Mouse (Mus musculus) gastrocnemius, postnatal 14 days (tissue): Measurements from ENCODE around the gene Slc6a20b. TPM values are rescaled to one million over a fixed set of nuclear protein-coding genes. Genes with fewer than 3 reads are reported as not detected.
A peak's percentile ranks its signal among the peaks of the same experiment; 100 is the strongest.
"Not testable (repeated sequence)": the region's sequence is repeated elsewhere in the genome, so short reads cannot be mapped to it uniquely, and the experiment has no call there.

Experiments
- DNase-seq: peaks from one replicate; pipeline ENCODE4 v3.0.0; 2021; ENCODE audit warnings: mixed read lengths
- intact Hi-C: fragments of 180-260 bp; cut with DNase I; formaldehyde crosslinking; loops from one replicate; pipeline ENCODE4 v1.15.1; 2025; ENCODE audit warnings: low total_unique reads
- long read RNA-seq, 2 experiments: library from polyadenylated mRNA; stranded (forward); transcript quantifications; one replicate each; pipeline ENCODE4 v2.0.0; 2021
- total RNA-seq, 2 experiments: library from RNA; stranded (reverse); gene quantifications; 2 replicates each; pipeline ENCODE4 v1.2.3; 2021

The Slc6a20b gene
- total RNA-seq, result not detected
- long read RNA-seq, experiment 1, result 0 reads
- long read RNA-seq, experiment 2, result 0 reads

GRCm38 (mm10) chr9:123632281-123632680 lies at the start of gene Slc6a20b:
Slc6a20b (minus strand) TSS chr9:123632565.
- no peak for DNase-seq
- intact Hi-C loops, result no loop called here

GRCm38 (mm10) chr9:123679198-123679597 lies 46.8 kb upstream of the Slc6a20b start:
- intact Hi-C loops, result no loop called here
- DNase-seq, result no peak

- peak; percentile 6 for DNase-seq
- intact Hi-C loops, result no loop called here
Observed at GRCm38 (mm10) chr9:123678327-123679105, 46.2 kb upstream of the Slc6a20b start, which contains the start of the genes Ccr9 and Slc6a20a. Ccr9 (plus strand) TSS chr9:123678439. Slc6a20a (minus strand) TSS chr9:123678885.

GRCm38 (mm10) chr9:123665645-123666044 lies 33.3 kb upstream of the Slc6a20b start:
- intact Hi-C loops, result no loop called here
- peak; percentile 33 for DNase-seq

GRCm38 (mm10) chr9:123659986-123660676 lies 27.8 kb upstream of the Slc6a20b start:
- intact Hi-C loops, result not testable (repeated sequence)

GRCm38 (mm10) chr9:123658981-123659380 lies 26.6 kb upstream of the Slc6a20b start:
- DNase-seq, result no peak
- intact Hi-C loops, result no loop called here

More at GRCm38 (mm10) chr9:123659986-123660676, 27.8 kb upstream of the Slc6a20b start:
- not testable (repeated sequence) for DNase-seq

- intact Hi-C loops, result no loop called here
- DNase-seq, result no peak
Observed at GRCm38 (mm10) chr9:123657457-123657856, 25.1 kb upstream of the Slc6a20b start.

- DNase-seq, result no peak
- intact Hi-C loops, result no loop called here
Observed at GRCm38 (mm10) chr9:123651369-123651768, 19.0 kb upstream of the Slc6a20b start.

- intact Hi-C loops, result no loop called here
- no peak for DNase-seq
Observed at GRCm38 (mm10) chr9:123649785-123650511, 17.6 kb upstream of the Slc6a20b start.

GRCm38 (mm10) chr9:123640106-123640505 lies 7.7 kb upstream of the Slc6a20b start:
- intact Hi-C loops, result no loop called here

GRCm38 (mm10) chr9:123638668-123639089 lies 6.3 kb upstream of the Slc6a20b start:
- intact Hi-C loops, result no loop called here

More at GRCm38 (mm10) chr9:123640106-123640505, 7.7 kb upstream of the Slc6a20b start:
- DNase-seq, result no peak

GRCm38 (mm10) chr9:123638231-123638630 lies 5.9 kb upstream of the Slc6a20b start:
- intact Hi-C loops, result no loop called here
- DNase-seq, result no peak

More at GRCm38 (mm10) chr9:123638668-123639089, 6.3 kb upstream of the Slc6a20b start:
- DNase-seq, result no peak

- no peak for DNase-seq
- intact Hi-C loops, result no loop called here
Observed at GRCm38 (mm10) chr9:123636771-123637170, 4.4 kb upstream of the Slc6a20b start.

- DNase-seq, result no peak
- intact Hi-C loops, result no loop called here
Observed at GRCm38 (mm10) chr9:123632993-123633392, 628 bp upstream of the Slc6a20b start.

GRCm38 (mm10) chr9:123631666-123632065 lies 699 bp downstream of the Slc6a20b start:
- no peak for DNase-seq
- intact Hi-C loops, result no loop called here

- intact Hi-C loops, result no loop called here
- DNase-seq, result no peak
Observed at GRCm38 (mm10) chr9:123625821-123626220, 6.5 kb downstream of the Slc6a20b start.

GRCm38 (mm10) chr9:123624741-123625140 lies 7.6 kb downstream of the Slc6a20b start:
- intact Hi-C loops, result no loop called here
- DNase-seq, result no peak

- no peak for DNase-seq
- intact Hi-C loops, result no loop called here
Observed at GRCm38 (mm10) chr9:123620311-123621098, 11.9 kb downstream of the Slc6a20b start.

GRCm38 (mm10) chr9:123601529-123601928 lies 30.8 kb downstream of the Slc6a20b start:
- intact Hi-C loops, result no loop called here

More at GRCm38 (mm10) chr9:123601529-123601928, 30.8 kb downstream of the Slc6a20b start:
- DNase-seq, result no peak
